Mouse (Mus musculus) adipose tissue, adult 10 weeks (tissue): ENCODE data around the gene Ces4a. TPM values are rescaled to one million over a fixed set of nuclear protein-coding genes. Genes with fewer than 3 reads are reported as not detected.

Experiments
- polyA plus RNA-seq: library from polyadenylated mRNA; stranded (reverse); fragments of 350-450 nt; fragmentation: Illumina TruSeq; extraction: RNeasy Lipid Tissue Mini Kit (QIAGEN cat#74804); gene quantifications from one replicate; pipeline ENCODE4 v1.2.3, GENCODE M21; 2014; ENCODE audit warnings: low read depth, low replicate concordance

Ces4a gene
- not detected for polyA plus RNA-seq

DNA sequence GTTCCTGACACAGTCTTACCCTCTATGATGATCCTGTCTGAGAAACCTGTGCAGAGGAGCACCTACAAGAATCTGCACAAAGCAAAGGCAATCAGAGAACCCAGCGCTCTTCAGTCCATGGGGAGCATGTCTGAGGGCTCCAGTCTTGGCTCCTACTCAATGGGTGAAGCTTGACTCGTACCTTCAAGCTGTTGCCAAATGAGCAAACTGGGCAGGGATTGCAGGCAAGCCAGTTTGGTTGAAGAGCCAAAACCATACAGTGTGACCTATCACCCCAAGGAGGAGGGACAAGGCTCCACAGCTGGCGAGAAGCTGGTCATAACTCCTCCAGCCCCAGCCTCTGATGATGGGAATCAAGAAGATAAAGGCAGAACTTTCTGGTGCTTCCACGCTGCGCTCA lies at the start of gene Ces4a:
Gene Ces4a (plus strand): TSS at position 292 of the 400 bp plus-strand sequence.

GRCm38 (mm10) chr8:105083449-105084050 lies 48.0 kb upstream of the Ces4a start, which contains the start of gene Ces3b:
TSS of gene Ces3b (plus strand) at chr8:105083753.

GRCm38 (mm10) chr8:105170381-105171115 lies 38.9 kb downstream of the Ces4a start, which contains the start of gene Cbfb:
TSS of gene Cbfb (plus strand) at chr8:105170674.

Other genes with a start within 250 kb of the Ces4a start
- 2.7 TPM for gene Ces2e, start 205.5 kb upstream of the Ces4a start, polyA plus RNA-seq
- gene Ces2f, start 184.4 kb upstream of the Ces4a start, polyA plus RNA-seq = 0.53 TPM
- 6.7 TPM for gene Ces2g, start 170.1 kb upstream of the Ces4a start, polyA plus RNA-seq
- gene Ces2h, start 130.9 kb upstream of the Ces4a start, polyA plus RNA-seq = not detected
- gene Ces3a, start 83.2 kb upstream of the Ces4a start, polyA plus RNA-seq = not detected
- gene Ces3b, start 48.0 kb upstream of the Ces4a start, polyA plus RNA-seq = not detected
- 37.2 TPM for gene Cbfb, start 38.9 kb downstream of the Ces4a start, polyA plus RNA-seq
- gene D230025D16Rik, start 93.3 kb downstream of the Ces4a start, polyA plus RNA-seq = 21.0 TPM
- gene B3gnt9, start 123.4 kb downstream of the Ces4a start, polyA plus RNA-seq = 7.4 TPM
- 11.6 TPM for gene Tradd, start 132.8 kb downstream of the Ces4a start, polyA plus RNA-seq
- 2.6 TPM for gene Fbxl8, start 132.8 kb downstream of the Ces4a start, polyA plus RNA-seq
- 0.88 TPM for gene Hsf4, start 138.0 kb downstream of the Ces4a start, polyA plus RNA-seq
- 6.8 TPM for gene Nol3, start 144.3 kb downstream of the Ces4a start, polyA plus RNA-seq
- 4.7 TPM for gene 4931428F04Rik, start 158.1 kb downstream of the Ces4a start, polyA plus RNA-seq
- gene Exoc3l, start 164.3 kb downstream of the Ces4a start, polyA plus RNA-seq = 3.1 TPM
- gene E2f4, start 165.9 kb downstream of the Ces4a start, polyA plus RNA-seq = 37.2 TPM
- 24.2 TPM for gene Elmo3, start 173.8 kb downstream of the Ces4a start, polyA plus RNA-seq
- gene Lrrc29, start 194.5 kb downstream of the Ces4a start, polyA plus RNA-seq = 5.2 TPM
- gene Tmem208, start 194.6 kb downstream of the Ces4a start, polyA plus RNA-seq = 61.4 TPM
- 11.4 TPM for gene Fhod1, start 216.2 kb downstream of the Ces4a start, polyA plus RNA-seq
- 2.4 TPM for gene Slc9a5, start 217.0 kb downstream of the Ces4a start, polyA plus RNA-seq
- 1.0 TPM for gene Plekhg4, start 241.5 kb downstream of the Ces4a start, polyA plus RNA-seq